Mouse (Mus musculus): Measurements from ENCODE around the gene Sez6.

Sez6 gene

DNA sequence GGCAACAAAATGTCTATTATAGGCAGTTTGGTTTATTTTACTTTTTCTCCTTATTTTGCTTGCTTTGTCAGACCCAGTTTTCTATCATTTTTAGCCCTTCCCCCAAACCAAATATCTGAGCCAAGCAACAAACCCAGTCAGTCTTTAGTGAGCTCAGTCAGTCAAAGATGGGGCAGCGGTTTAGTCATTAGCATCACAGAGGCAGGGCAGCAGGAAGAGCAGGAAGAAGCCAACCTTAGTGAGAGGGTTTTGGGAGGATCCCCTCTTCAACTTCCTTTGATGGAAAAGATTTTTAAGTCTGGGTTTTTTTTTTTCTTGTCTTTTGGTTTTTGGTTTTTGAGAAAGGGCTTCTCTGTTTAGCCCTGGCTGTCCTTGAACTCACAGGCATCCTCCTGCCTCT, 25.9 kb upstream of the Sez6 start:
- no peak for DNase-seq (ENCODE audit: extremely low spot score, low spot score)

GRCm38 (mm10) chr11:77906097-77906687, 24.4 kb upstream of the Sez6 start:
- DNase-seq (ENCODE audit: extremely low spot score, low spot score): no peak

DNA sequence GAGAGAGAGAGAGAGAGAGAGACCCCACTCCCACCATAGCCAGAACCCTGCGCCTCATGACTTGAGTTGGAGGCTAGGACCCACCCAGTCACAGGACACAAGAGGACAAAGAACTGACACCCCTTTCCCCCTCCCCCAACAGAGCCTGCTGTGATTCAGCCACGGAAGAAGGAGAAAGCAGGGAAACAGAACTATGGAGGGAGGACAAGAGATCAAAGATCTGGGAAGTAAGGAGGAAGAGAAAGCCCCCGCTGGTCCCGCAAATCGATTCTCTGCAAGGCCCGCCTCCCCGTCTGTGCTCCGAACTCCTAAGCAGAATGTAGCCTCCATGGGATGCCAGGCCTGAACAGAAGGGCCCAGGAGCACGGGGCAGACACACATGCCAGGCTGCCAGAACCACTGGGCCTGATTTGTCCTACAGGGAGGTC, 23.8 kb upstream of the Sez6 start:
- peak; percentile 41 for DNase-seq (ENCODE audit: extremely low spot score, low spot score)

GRCm38 (mm10) chr11:77908468-77908867, 22.1 kb upstream of the Sez6 start:
- DNase-seq (ENCODE audit: extremely low spot score, low spot score): no peak

DNA sequence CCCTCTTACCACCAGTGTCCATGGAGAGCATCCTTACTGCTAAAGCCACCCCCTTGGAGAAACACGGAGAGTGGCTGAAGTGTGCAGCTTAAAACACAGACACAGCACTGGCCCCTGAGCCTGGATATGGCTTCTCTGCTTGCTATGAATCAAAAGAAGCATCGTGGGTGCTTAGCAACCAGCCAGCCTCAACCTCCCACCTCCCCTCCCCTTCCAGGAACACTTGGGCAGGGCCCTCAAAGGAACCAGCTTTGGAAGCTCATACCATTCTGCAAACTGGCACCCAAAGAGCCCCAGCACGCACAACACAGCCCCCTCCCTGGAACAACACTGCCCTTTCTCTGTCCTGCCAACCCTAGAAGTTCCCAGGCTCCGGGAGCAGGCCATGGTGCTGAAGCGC, 21.2 kb upstream of the Sez6 start:
- no peak for DNase-seq (ENCODE audit: extremely low spot score, low spot score)

DNA sequence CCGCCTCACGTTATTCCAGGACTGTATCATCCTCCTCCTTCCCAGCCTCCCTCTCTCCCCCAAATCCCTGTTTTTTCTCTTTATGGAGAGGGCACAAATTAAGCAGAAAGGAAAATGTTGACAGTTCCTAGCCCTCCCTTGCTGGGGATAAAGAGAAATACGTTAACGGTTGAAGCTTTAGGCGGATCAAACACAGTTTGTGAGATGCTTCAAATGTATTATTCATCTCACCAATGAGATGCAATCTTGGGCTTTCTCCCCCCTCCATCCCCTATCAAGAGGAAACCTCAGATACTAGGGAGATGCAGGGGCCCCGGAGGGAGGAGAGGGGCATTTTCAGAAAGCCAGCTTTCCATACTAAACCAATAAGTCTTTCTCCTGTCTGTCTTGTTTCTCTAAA, 20.8 kb upstream of the Sez6 start:
- no peak for DNase-seq (ENCODE audit: extremely low spot score, low spot score)

DNA sequence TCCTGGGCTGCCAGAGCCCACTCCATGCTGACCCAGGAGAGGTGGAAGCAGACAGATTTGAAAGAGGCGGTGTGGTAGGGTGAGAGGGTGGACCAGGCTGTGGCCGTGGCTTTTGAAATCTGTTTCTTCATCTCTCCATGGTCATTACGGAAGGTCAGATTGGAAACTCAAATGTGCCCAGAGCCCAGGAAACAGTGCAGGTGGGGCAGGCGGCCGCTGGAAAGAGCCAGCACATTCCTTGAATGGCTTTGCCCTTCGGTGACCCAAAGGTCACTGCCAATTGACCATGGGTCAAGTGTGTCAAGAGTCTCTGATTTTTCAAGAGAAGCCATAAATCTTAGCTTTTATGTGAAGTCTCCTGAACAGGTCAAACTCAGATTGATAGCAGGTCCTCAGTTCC, 17.1 kb upstream of the Sez6 start:
- DNase-seq (ENCODE audit: extremely low spot score, low spot score): no peak

- DNase-seq (ENCODE audit: extremely low spot score, low spot score): no peak
These were observed 15.9 kb upstream of the Sez6 start for GRCm38 (mm10) chr11:77914598-77915260.

GRCm38 (mm10) chr11:77916741-77917140, 13.9 kb upstream of the Sez6 start:
- no peak for DNase-seq (ENCODE audit: extremely low spot score, low spot score)

GRCm38 (mm10) chr11:77917166-77917565, 13.4 kb upstream of the Sez6 start:
- no peak for DNase-seq (ENCODE audit: extremely low spot score, low spot score)

- DNase-seq (ENCODE audit: extremely low spot score, low spot score): no peak
These were observed 7.3 kb upstream of the Sez6 start for GRCm38 (mm10) chr11:77923285-77923684.

DNA sequence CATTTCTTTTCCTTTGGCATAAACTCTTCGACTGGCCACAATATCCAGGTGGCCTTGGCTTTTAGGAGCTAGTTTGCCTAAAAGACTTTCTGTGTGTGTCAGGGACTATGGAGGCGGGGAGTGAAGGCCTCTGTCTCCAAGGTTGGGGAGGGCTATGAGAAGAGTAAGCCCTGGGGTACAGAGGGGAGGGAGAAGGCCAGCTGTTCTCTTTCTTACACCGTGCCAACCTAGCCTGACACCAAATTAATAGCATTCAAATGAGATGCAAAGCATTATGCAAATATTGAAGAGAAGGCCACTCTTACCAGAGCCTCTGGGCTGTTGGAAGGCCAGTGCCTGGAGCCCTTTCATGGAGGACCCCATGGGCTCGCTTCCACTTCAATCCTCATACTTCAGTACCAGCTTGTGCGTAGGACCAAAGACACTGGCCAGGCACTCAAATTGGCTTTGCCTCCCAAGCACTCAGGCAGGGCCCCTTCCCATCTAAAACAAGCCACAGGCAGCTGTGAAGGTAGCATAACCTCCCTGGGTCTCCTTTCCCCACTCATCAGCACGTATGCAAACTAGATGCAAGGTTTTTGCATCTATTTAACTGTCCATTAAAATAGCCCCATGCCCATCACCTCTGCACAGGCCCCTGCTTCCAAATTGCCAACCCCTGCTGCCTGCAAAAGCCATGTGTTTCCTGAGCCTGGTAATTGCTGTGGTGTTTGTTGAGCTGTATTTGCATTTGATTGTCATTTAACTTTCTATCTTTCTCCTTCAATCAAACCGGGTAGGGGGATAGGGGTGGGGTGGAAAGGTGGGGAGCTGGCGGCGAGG, 4.6 kb upstream of the Sez6 start:
- no peak for DNase-seq (ENCODE audit: extremely low spot score, low spot score)

GRCm38 (mm10) chr11:77926666-77927065, 3.9 kb upstream of the Sez6 start:
- DNase-seq (ENCODE audit: extremely low spot score, low spot score): no peak

- no peak for DNase-seq (ENCODE audit: extremely low spot score, low spot score)
These were observed 2.8 kb upstream of the Sez6 start for GRCm38 (mm10) chr11:77927837-77928236.

GRCm38 (mm10) chr11:77931541-77932433, 1.2 kb downstream of the Sez6 start:
- peak; percentile 48 for DNase-seq (ENCODE audit: extremely low spot score, low spot score)

- DNase-seq (ENCODE audit: extremely low spot score, low spot score): no peak
These were observed 2.0 kb downstream of the Sez6 start for GRCm38 (mm10) chr11:77932576-77932975.

- no peak for DNase-seq (ENCODE audit: extremely low spot score, low spot score)
These were observed 3.5 kb downstream of the Sez6 start for GRCm38 (mm10) chr11:77934111-77934521.

GRCm38 (mm10) chr11:77934568-77935311, 4.1 kb downstream of the Sez6 start:
- DNase-seq (ENCODE audit: extremely low spot score, low spot score): no peak

DNA sequence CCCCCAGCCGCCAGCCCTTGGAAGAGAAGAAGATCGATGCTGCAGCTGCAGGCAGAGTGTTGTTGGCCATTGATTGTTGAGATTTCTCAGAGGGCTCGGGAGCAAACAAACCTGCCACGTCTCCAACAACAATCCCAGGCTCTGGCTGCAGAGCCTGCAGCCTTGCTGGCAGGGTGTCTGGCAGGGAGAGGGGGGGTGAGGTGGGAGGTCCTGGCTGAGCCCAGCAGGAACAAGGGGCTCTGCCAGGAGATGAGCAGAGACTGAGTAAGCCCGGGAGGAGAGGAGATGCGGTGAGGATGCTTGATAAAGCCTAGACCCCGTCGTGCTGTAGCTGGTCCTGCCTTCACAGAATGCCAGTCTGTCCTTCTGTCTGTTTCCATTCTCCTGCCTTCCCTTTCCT, 6.2 kb downstream of the Sez6 start:
- DNase-seq (ENCODE audit: extremely low spot score, low spot score): no peak

DNA sequence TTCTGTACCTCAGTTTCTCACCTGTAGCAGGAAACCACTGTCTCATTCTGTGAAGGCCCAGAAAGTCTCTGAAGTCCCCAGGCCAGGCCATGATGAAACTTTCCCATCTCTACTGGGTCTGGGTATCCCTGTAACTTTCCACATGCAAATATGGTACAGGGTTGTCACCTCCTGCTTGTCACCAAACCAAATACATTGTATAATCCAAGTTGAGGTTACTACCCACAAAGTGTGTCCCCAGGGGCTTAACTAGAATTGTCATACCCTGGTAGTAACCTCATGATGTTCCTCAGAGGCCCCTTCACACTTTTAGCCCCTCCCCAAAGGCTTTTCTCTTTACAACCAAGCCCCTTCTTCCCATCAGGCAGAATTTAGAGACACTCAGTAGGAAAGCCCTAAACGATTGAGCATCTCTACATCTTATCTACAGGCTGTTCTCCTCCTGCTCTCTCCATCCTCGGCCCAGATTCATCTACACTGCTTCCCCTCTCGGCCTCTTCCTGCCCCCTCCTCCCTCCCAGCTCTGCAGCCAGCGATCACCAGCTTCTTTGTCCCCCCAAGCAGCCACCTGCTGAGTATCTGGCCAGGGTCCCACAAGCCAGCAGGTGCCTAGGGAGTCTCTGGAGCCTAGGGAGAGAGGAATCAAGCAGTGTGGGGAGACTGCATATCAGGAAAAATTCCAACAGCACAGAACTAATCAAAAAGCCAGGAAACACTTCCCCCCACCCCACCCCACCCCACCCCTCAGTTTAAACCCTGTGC, 7.2 kb downstream of the Sez6 start:
- DNase-seq (ENCODE audit: extremely low spot score, low spot score): no peak

Data from neural tube, embryonic 10.5 days (tissue).